Mouse (Mus musculus): Measurements from ENCODE around the gene Tnfaip2. TPM values are rescaled to one million over a fixed set of nuclear protein-coding genes. Genes with fewer than 3 reads are reported as not detected.

Gene Tnfaip2
- total RNA-seq (2023): 100 to 1,000 TPM; 216 to 263 TPM

DNA sequence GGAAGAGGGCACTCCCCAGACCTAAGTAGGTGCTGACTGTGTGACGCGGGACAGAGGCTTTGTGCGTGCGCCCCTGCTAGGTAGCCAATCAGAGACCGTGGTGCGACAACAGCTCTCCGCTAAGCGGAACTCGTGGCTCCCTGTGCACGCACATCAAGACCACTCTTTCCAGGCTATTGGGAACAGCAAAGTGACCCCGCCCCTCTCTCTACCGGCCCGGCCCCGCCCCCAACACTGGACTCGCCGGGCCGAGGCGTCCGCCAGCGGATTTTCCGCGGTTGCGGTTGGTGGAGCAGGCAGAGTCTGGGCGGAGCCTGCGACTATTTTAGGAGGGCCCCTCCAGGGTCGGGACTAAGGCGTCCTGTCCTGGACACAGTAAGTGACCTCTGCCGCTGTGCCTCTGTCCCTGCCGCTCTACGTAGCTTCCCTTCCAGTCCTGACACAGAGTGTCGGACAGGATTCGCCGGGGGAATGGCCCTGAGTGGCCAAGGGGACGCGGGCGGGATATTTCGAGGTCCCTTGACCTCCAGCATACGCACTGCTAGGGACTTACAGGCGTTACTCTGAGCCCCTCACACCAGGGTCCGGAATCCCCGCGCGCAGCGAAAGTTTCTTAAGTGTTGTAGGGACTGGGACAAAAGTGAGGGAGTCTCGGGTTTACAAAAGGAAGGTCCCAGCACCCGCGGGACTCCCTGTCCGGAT, at the start of gene Tnfaip2:
Gene Tnfaip2 (plus strand): TSS at position 161 of the 702 bp plus-strand sequence.

GRCm38 (mm10) chr12:111406622-111407021, 35.6 kb upstream of the Tnfaip2 start, which contains the start of gene Lbhd2:
Gene Lbhd2 (plus strand): TSS chr12:111406809.

GRCm38 (mm10) chr12:111416921-111417779, 25.1 kb upstream of the Tnfaip2 start, which contains the start of gene Exoc3l4:
Gene Exoc3l4 (plus strand): TSS chr12:111417017.

GRCm38 (mm10) chr12:111485652-111486306, 43.5 kb downstream of the Tnfaip2 start, which contains the start of gene Gm266:
Gene Gm266 (minus strand): TSS chr12:111485823.

Other genes with a start within 250 kb of the Tnfaip2 start
- under 1 TPM; 0.27 to 0.66 TPM for gene Amn, start 171.4 kb upstream of the Tnfaip2 start, total RNA-seq (2023)
- 10 to 100 TPM; 11.5 to 18.4 TPM for gene Cdc42bpb, start 64.8 kb upstream of the Tnfaip2 start, total RNA-seq (2023)
- gene Lbhd2, start 35.7 kb upstream of the Tnfaip2 start, total RNA-seq (2023): not detected
- under 1 TPM; 0.38 to 0.77 TPM for gene Exoc3l4, start 25.5 kb upstream of the Tnfaip2 start, total RNA-seq (2023)
- under 1 TPM in 1 of 2 experiments, not detected in 1; 0.31 TPM for gene Gm266, start 43.4 kb downstream of the Tnfaip2 start, total RNA-seq (2023)
- gene Eif5, start 95.5 kb downstream of the Tnfaip2 start, total RNA-seq (2023): 100 to 1,000 TPM; 661 TPM
- 10 to 100 TPM; 55.4 to 63.9 TPM for gene Mark3, start 132.1 kb downstream of the Tnfaip2 start, total RNA-seq (2023)
- 1 to 10 TPM; 3.1 to 5.9 TPM for gene Ckb, start 229.9 kb downstream of the Tnfaip2 start, total RNA-seq (2023)
- gene Trmt61a, start 235.6 kb downstream of the Tnfaip2 start, total RNA-seq (2023): 1 to 10 TPM; 2.7 to 4.6 TPM

All from neutrophil, adult 59 days (primary cell).